In the genomic region with DNA sequence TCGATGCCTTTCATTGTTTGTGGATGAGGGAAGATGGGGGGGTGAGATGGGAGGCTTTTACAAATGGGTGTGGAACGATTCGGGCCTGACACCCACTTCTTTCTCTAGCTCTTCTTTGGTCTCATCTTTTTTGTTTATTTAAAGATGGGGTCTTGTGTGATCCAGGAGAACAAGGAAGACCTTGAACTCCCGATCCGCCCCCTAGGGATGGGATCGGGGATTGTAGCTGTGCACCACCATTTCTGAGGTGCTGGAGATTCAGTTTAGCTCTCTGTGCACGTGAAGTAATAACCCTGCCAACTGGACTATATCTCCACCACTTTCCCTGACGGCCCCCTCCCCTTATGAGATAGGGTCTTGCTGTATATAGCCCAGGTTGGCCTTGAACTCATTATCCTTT, we compare ENCODE assay signal across 32 mouse cellular contexts. TPM values are rescaled to one million over a fixed set of nuclear protein-coding genes. Genes with fewer than 3 reads are reported as not detected.
DNase-seq lines count a peak whose midpoint lies in the region; ATAC-seq and TF ChIP-seq lines count a peak whose summit lies in the region.
"Had no signal": no experiment of that assay in that cellular context is flagged by ENCODE, and none has a peak within 500 bp of the region (broad histone marks: within the 10 kb centered on the region; RNA-seq: fewer than 3 reads in every experiment).

No protein-coding gene starts in this region.

- no peaks in the 10 kb centered on the region for H3K27me3 ChIP-seq in ES-Bruce4 (ENCODE audit: control insufficient read depth, insufficient read depth, low read length, poor library complexity, severe bottlenecking)
- H3K27me3 ChIP-seq in intestine, embryonic 16.5 days (replicated peaks; ENCODE audit: control insufficient read depth, insufficient read depth, low read length) = no peaks in the 10 kb centered on the region

- no peak for TF ChIP-seq EP300 in ES-Bruce4 (IDR thresholded peaks at IDR 0.05; ENCODE audit: insufficient read depth, low read depth, low read length)

- no peak overlapping the region for H3K9ac ChIP-seq in ES-Bruce4 (ENCODE audit: low read depth, poor library complexity, severe bottlenecking)
- H3K9ac ChIP-seq in intestine, embryonic 16.5 days (ENCODE audit: low read depth, low read length) = no peak overlapping the region
- H3K9ac ChIP-seq: liver, embryonic 15.5 days; midbrain, embryonic 12.5 days; neural tube, embryonic 15.5 days had no signal

- ATAC-seq in intestine, embryonic 16.5 days = no peak
- ATAC-seq: CD4-positive, CD25-positive, alpha-beta regulatory T cell, adult 4 months; forebrain, embryonic 14.5 days; hindbrain, embryonic 16.5 days; lung, postnatal 0 days had no signal

- 70% methylated on average over 8 of the region's 8 CpGs for WGBS in intestine, embryonic 16.5 days

- TF ChIP-seq CTCF in layer of hippocampus, adult 2 months (conservative IDR thresholded peaks at IDR 0.05) = peak; percentile 45
- TF ChIP-seq CTCF in ES-Bruce4 (IDR thresholded peaks at IDR 0.05; ENCODE audit: low read depth, low read length) = peak; percentile 27

- H3K36me3 ChIP-seq in ES-Bruce4 (ENCODE audit: control insufficient read depth, insufficient read depth, low read length, poor library complexity, severe bottlenecking) = no peaks in the 10 kb centered on the region
- H3K36me3 ChIP-seq in intestine, embryonic 16.5 days (ENCODE audit: control insufficient read depth, insufficient read depth, low read length) = no peaks in the 10 kb centered on the region
- H3K36me3 ChIP-seq: liver, embryonic 15.5 days; midbrain, embryonic 12.5 days; neural tube, embryonic 15.5 days had no signal

- H3K4me1 ChIP-seq in ES-Bruce4 (ENCODE audit: control insufficient read depth, insufficient read depth, low read length) = no peaks in the 10 kb centered on the region
- H3K4me1 ChIP-seq in intestine, embryonic 16.5 days (ENCODE audit: control insufficient read depth, insufficient read depth, low read length) = no peaks in the 10 kb centered on the region
- H3K4me1 ChIP-seq: liver, embryonic 15.5 days; midbrain, embryonic 12.5 days; neural tube, embryonic 15.5 days had no signal

- DNase-seq in layer of hippocampus, adult 2 months (ENCODE audit: low spot score in 2 of 2) = no peak
- no peak for DNase-seq in layer of hippocampus, adult 11-12 months (ENCODE audit: low spot score)
- DNase-seq in 3T3-L1 (ENCODE audit: low read depth, low spot score) (peak; percentile 55), ZHBTc4 (ENCODE audit: low read depth, low spot score) (peak; percentile 64)
- no peak for DNase-seq in urinary bladder, postnatal 10 days (ENCODE audit: low spot score)
- DNase-seq in thymus, postnatal 0 days (ENCODE audit: low spot score) = no peak
- DNase-seq: adrenal gland, adult 8-10 months; cerebellum, adult 11 months; cerebellum, adult 9-10 months; cerebellum, postnatal 36 days; gastrocnemius, postnatal 25 days; heart, adult 11 months; kidney, adult 8-10 months; kidney, postnatal 10 days; left cerebral cortex, postnatal 4 days; lung, postnatal 4 days; retina, postnatal 1 day; right cerebral cortex, postnatal 14 days; thymus, postnatal 36 days had no signal

- no peak overlapping the region for H3K27ac ChIP-seq in layer of hippocampus, adult 2 months
- no peak overlapping the region for H3K27ac ChIP-seq in ES-Bruce4 (ENCODE audit: insufficient read depth, low read length)
- no peak overlapping the region for H3K27ac ChIP-seq in intestine, embryonic 16.5 days (ENCODE audit: low read length)
- H3K27ac ChIP-seq: liver, embryonic 15.5 days; midbrain, embryonic 12.5 days; neural tube, embryonic 15.5 days had no signal

- no peak overlapping the region for H3K4me2 ChIP-seq in intestine, embryonic 16.5 days (ENCODE audit: low read depth, low read length)
- H3K4me2 ChIP-seq: heart, embryonic 11.5 days; liver, embryonic 15.5 days; midbrain, embryonic 12.5 days; neural tube, embryonic 15.5 days had no signal

- H3K9me3 ChIP-seq in ES-Bruce4 (replicated peaks; ENCODE audit: control insufficient read depth, insufficient read depth, low read length, poor library complexity, severe bottlenecking) = no peaks in the 10 kb centered on the region
- no peaks in the 10 kb centered on the region for H3K9me3 ChIP-seq in intestine, embryonic 16.5 days (ENCODE audit: control insufficient read depth, low read length)
- H3K9me3 ChIP-seq: liver, embryonic 15.5 days; megakaryocyte, embryonic 14.5 days; midbrain, embryonic 12.5 days; neural tube, embryonic 15.5 days had no signal

- no peak overlapping the region for H3K4me3 ChIP-seq in layer of hippocampus, adult 2 months
- no peak overlapping the region for H3K4me3 ChIP-seq in ES-Bruce4 (ENCODE audit: low read depth, low read length)
- H3K4me3 ChIP-seq in intestine, embryonic 16.5 days (ENCODE audit: low read length) = no peak overlapping the region
- H3K4me3 ChIP-seq: liver, embryonic 15.5 days; megakaryocyte, embryonic 14.5 days; midbrain, embryonic 12.5 days; neural tube, embryonic 15.5 days had no signal

- no peak for TF ChIP-seq POLR2A in ES-Bruce4 (IDR thresholded peaks at IDR 0.05; ENCODE audit: insufficient read depth, low read length)

RNA-seq across cellular contexts. Expression of a gene that starts 6.1 kb away (rescaled TPM):
- under 1 TPM; 0.38 to 0.52 TPM for total RNA-seq in layer of hippocampus, adult 2 months (2021)
- polyA plus RNA-seq in ES-Bruce4 (2011; ENCODE audit: insufficient read depth, insufficient read length, low read depth, missing spikeins) = 32.8 and 33.4 TPM in 2 replicates
- polyA plus RNA-seq in intestine, embryonic 16.5 days (2015; fragmentation: Nextera tagmentation; extraction: Ambion mirVana) = 0.24 and 0.29 TPM in 2 replicates
- polyA plus RNA-seq in thymus, postnatal 0 days (2015; fragmentation: Nextera tagmentation; extraction: Ambion mirVana) = 0.05 and 0.12 TPM in 2 replicates
- total RNA-seq: hematopoietic stem cell, adult 5-6 weeks had no signal

RNA-seq across cellular contexts. Expression of a gene that starts 20.0 kb away (rescaled TPM):
- total RNA-seq in layer of hippocampus, adult 2 months (2021) = 100 to 1,000 TPM; 298 to 323 TPM
- polyA plus RNA-seq in ES-Bruce4 (2011; ENCODE audit: insufficient read depth, insufficient read length, low read depth, missing spikeins) = 68.6 and 78.9 TPM in 2 replicates
- polyA plus RNA-seq in intestine, embryonic 16.5 days (2015; fragmentation: Nextera tagmentation; extraction: Ambion mirVana) = 284 and 285 TPM in 2 replicates
- polyA plus RNA-seq in thymus, postnatal 0 days (2015; fragmentation: Nextera tagmentation; extraction: Ambion mirVana) = 135 and 145 TPM in 2 replicates

RNA-seq across cellular contexts. Expression of a gene that starts 39.7 kb away (rescaled TPM):
- total RNA-seq in layer of hippocampus, adult 2 months (2021) = 100 to 1,000 TPM; 180 to 212 TPM
- 3.7 and 5.7 TPM in 2 replicates for polyA plus RNA-seq in ES-Bruce4 (2011; ENCODE audit: insufficient read depth, insufficient read length, low read depth, missing spikeins)
- 0.50 and 0.64 TPM in 2 replicates for polyA plus RNA-seq in intestine, embryonic 16.5 days (2015; fragmentation: Nextera tagmentation; extraction: Ambion mirVana)
- polyA plus RNA-seq in thymus, postnatal 0 days (2015; fragmentation: Nextera tagmentation; extraction: Ambion mirVana) = 0.18 and 0.24 TPM in 2 replicates
- total RNA-seq: gastrocnemius, postnatal 25 days had no signal
- polyA plus RNA-seq: CD4-positive, CD25-positive, alpha-beta regulatory T cell, adult 4 months; heart, embryonic 16.5 days; liver, embryonic 15.5 days had no signal

RNA-seq across cellular contexts. Expression of a gene that starts 50.1 kb away (rescaled TPM):
- total RNA-seq in layer of hippocampus, adult 2 months (2021) = 1 to 10 TPM; 5.5 to 5.8 TPM
- polyA plus RNA-seq in ES-Bruce4 (2011; ENCODE audit: insufficient read depth, insufficient read length, low read depth, missing spikeins) = 15.2 and 16.1 TPM in 2 replicates
- polyA plus RNA-seq in intestine, embryonic 16.5 days (2015; fragmentation: Nextera tagmentation; extraction: Ambion mirVana) = 5.5 and 6.5 TPM in 2 replicates
- polyA plus RNA-seq in thymus, postnatal 0 days (2015; fragmentation: Nextera tagmentation; extraction: Ambion mirVana) = 13.0 and 18.0 TPM in 2 replicates

Comparison
In these comparisons a context has a peak if more than half of its experiments do, and no peak if none do; other contexts are left out.
1. DNase-seq: peak in 3T3-L1 (single experiment) and ZHBTc4 (single experiment); none in layer of hippocampus, adult 2 months (0 of 2), layer of hippocampus, adult 11-12 months (single experiment), urinary bladder, postnatal 10 days (single experiment) and thymus, postnatal 0 days (single experiment).
2. RNA of a gene that starts 6.1 kb away (polyA plus RNA-seq): 32.8 to 33.4 TPM in ES-Bruce4; 0.24 to 0.29 TPM in intestine, embryonic 16.5 days and 0.05 to 0.12 TPM in thymus, postnatal 0 days; every median in the first group is over 10 times any median in the second.